Mouse (Mus musculus) heart, embryonic 14.5 days (tissue): ENCODE measurements around the gene Acin1. TPM values are rescaled to one million over a fixed set of nuclear protein-coding genes. Genes with fewer than 3 reads are reported as not detected.

Experiments
- ATAC-seq: fragments of 200-750 bp; cut with Nextera tagmentation; 2 replicates; pipeline ENCODE4 v1.8.0; 2017; ENCODE audit warnings: low read depth, moderate TSS enrichment; ENCODE audit not compliant: insufficient number of reproducible peaks, insufficient read depth, low FRiP score
- H3K27ac ChIP-seq, 2 experiments: fragments of 200-500 bp in 1 of 2; fragments of 300-500 bp in 1 of 2; sonication (generic) in 1 of 2; replicated peaks in 1 of 2; 2 replicates each; pipeline ENCODE4 v1.5.1; 2012 to 2014; ENCODE audit warnings: low read depth in 2 of 2, low read length in 2 of 2, control low read depth in 1 of 2, mild to moderate bottlenecking in 1 of 2, mixed read lengths in 1 of 2; ENCODE audit not compliant: control insufficient read depth in 1 of 2, insufficient read depth in 1 of 2
- H3K27me3 ChIP-seq: fragments of 300-500 bp; sonication (generic); 2 replicates; pipeline ENCODE4 v1.6.1; 2014; ENCODE audit warnings: mild to moderate bottlenecking, low read length, control low read depth; ENCODE audit not compliant: control insufficient read depth, insufficient read depth
- H3K36me3 ChIP-seq: fragments of 300-500 bp; sonication (generic); 2 replicates; pipeline ENCODE4 v1.6.1; 2014; ENCODE audit warnings: mild to moderate bottlenecking, control low read depth, low read length, mixed read lengths; ENCODE audit not compliant: control insufficient read depth, insufficient read depth
- H3K4me1 ChIP-seq, 2 experiments: fragments of 200-500 bp in 1 of 2; fragments of 300-500 bp in 1 of 2; sonication (generic) in 1 of 2; 2 replicates each; pipeline ENCODE4 v1.6.1; 2012 to 2014; ENCODE audit warnings: low read length in 2 of 2, control low read depth in 1 of 2, mixed read lengths in 1 of 2; ENCODE audit not compliant: control insufficient read depth in 2 of 2, insufficient read depth in 2 of 2
- H3K4me2 ChIP-seq: fragments of 300-500 bp; sonication (generic); 2 replicates; pipeline ENCODE4 v1.6.1; 2014; ENCODE audit warnings: mild to moderate bottlenecking, low read length
- H3K4me3 ChIP-seq, 2 experiments: fragments of 200-500 bp in 1 of 2; fragments of 300-500 bp in 1 of 2; sonication (generic) in 1 of 2; 2 replicates each; pipeline ENCODE4 v1.5.1; 2012 to 2014; ENCODE audit warnings: low read length in 2 of 2, mild to moderate bottlenecking in 2 of 2, control low read depth in 1 of 2, low read depth in 1 of 2, moderate library complexity in 1 of 2; ENCODE audit not compliant: control insufficient read depth in 1 of 2, insufficient read depth in 1 of 2
- H3K9ac ChIP-seq: fragments of 300-500 bp; sonication (generic); 2 replicates; pipeline ENCODE4 v1.6.1; 2014; ENCODE audit warnings: mild to moderate bottlenecking, low read length
- H3K9me3 ChIP-seq: fragments of 300-500 bp; sonication (generic); 2 replicates; pipeline ENCODE4 v1.6.1; 2016; ENCODE audit warnings: low read length, control low read depth; ENCODE audit not compliant: control insufficient read depth
- WGBS: fragments of 180-500 bp; shearing (Covaris S2); extraction: QIAGEN DNeasy Blood & Tissue Kit; methylation state at CpG from one replicate; pipeline ENCODE4 v1.1.7; 2014; 5-methylcytosine and 5-hydroxymethylcytosine counted together
- polyA plus RNA-seq: library from polyadenylated mRNA; unstranded; fragments of >200 nt; fragmentation: Nextera tagmentation; extraction: Ambion mirVana; gene quantifications from 2 replicates; pipeline ENCODE4 v1.2.1, GENCODE M21; 2014

Gene Acin1
- polyA plus RNA-seq, 1 experiment from 2014 or later = 81.1 TPM

- Histone ChIP-seq H3K27ac (no peak overlapping the region), H3K9ac (no peak overlapping the region), H3K9me3 (no peaks in the 10 kb centered on the region), H3K27me3 (no peaks in the 10 kb centered on the region), H3K4me1 (no peaks in the 10 kb centered on the region), H3K4me2 (no peak overlapping the region), H3K4me3 (no peak overlapping the region), H3K36me3 (peaks cover 51% of the 10 kb centered on the region)
- WGBS = 69% methylated on average over 4 of the region's 4 CpGs
- no peak for ATAC-seq
These were observed 52.5 kb downstream of the Acin1 start for GRCm38 (mm10) chr14:54634182-54634581.

GRCm38 (mm10) chr14:54632252-54632651, 54.5 kb downstream of the Acin1 start:
- Histone ChIP-seq H3K9ac (no peak overlapping the region), H3K4me2 (no peak overlapping the region), H3K4me1 (no peaks in the 10 kb centered on the region), H3K27ac (no peak overlapping the region), H3K27me3 (no peaks in the 10 kb centered on the region), H3K36me3 (peaks cover 46% of the 10 kb centered on the region), H3K4me3 (no peak overlapping the region), H3K9me3 (no peaks in the 10 kb centered on the region)
- 87% methylated on average over 37 of the region's 37 CpGs for whole genome bisulfite sequencing
- no peak for ATAC-seq

- Histone ChIP-seq H3K36me3 (peaks cover 41% of the 10 kb centered on the region), H3K4me1 (no peaks in the 10 kb centered on the region), H3K9me3 (no peaks in the 10 kb centered on the region), H3K27me3 (no peaks in the 10 kb centered on the region), H3K4me3 (no peak overlapping the region), H3K4me2 (no peak overlapping the region), H3K27ac (no peak overlapping the region), H3K9ac (no peak overlapping the region)
- no peak for ATAC-seq
- WGBS = 74% methylated on average over 4 of the region's 4 CpGs
These were observed 55.5 kb downstream of the Acin1 start for GRCm38 (mm10) chr14:54631240-54631599.

GRCm38 (mm10) chr14:54630583-54631239, 56.0 kb downstream of the Acin1 start:
- H3K4me2 ChIP-seq = no peak overlapping the region
- WGBS = 78% methylated on average over 11 of the region's 11 CpGs

GRCm38 (mm10) chr14:54629797-54630196, 56.9 kb downstream of the Acin1 start:
- H3K36me3 ChIP-seq = peaks cover 33% of the 10 kb centered on the region

More at GRCm38 (mm10) chr14:54630583-54631239, 56.0 kb downstream of the Acin1 start:
- no peak for ATAC-seq
- H3K9ac ChIP-seq = no peak overlapping the region
- H3K9me3 ChIP-seq = no peaks in the 10 kb centered on the region
- H3K27ac ChIP-seq = no peak overlapping the region
- H3K36me3 ChIP-seq = peaks cover 35% of the 10 kb centered on the region
- no peaks in the 10 kb centered on the region for H3K4me1 ChIP-seq
- no peak overlapping the region for H3K4me3 ChIP-seq
- no peaks in the 10 kb centered on the region for H3K27me3 ChIP-seq

GRCm38 (mm10) chr14:54628103-54628502, 58.6 kb downstream of the Acin1 start:
- H3K27ac ChIP-seq = no peak overlapping the region
- ATAC-seq = no peak

More at GRCm38 (mm10) chr14:54629797-54630196, 56.9 kb downstream of the Acin1 start:
- Histone ChIP-seq H3K4me2 (no peak overlapping the region), H3K27me3 (no peaks in the 10 kb centered on the region), H3K4me3 (no peak overlapping the region), H3K27ac (no peak overlapping the region), H3K9ac (no peak overlapping the region), H3K9me3 (no peaks in the 10 kb centered on the region), H3K4me1 (no peaks in the 10 kb centered on the region)
- WGBS = 69% methylated on average over 2 of the region's 2 CpGs
- ATAC-seq = no peak

GRCm38 (mm10) chr14:54624976-54625375, 61.8 kb downstream of the Acin1 start:
- H3K4me2 ChIP-seq = no peak overlapping the region
- no peak overlapping the region for H3K4me3 ChIP-seq
- no peaks in the 10 kb centered on the region for H3K9me3 ChIP-seq
- H3K9ac ChIP-seq = no peak overlapping the region
- no peak overlapping the region for H3K27ac ChIP-seq
- no peaks in the 10 kb centered on the region for H3K36me3 ChIP-seq
- ATAC-seq = no peak; the same call in 1 of the 2 replicates
- 66% methylated on average over 10 of the region's 10 CpGs for WGBS
- no peaks in the 10 kb centered on the region for H3K4me1 ChIP-seq
- H3K27me3 ChIP-seq = no peaks in the 10 kb centered on the region

More at GRCm38 (mm10) chr14:54628103-54628502, 58.6 kb downstream of the Acin1 start:
- peaks cover 24% of the 10 kb centered on the region for H3K36me3 ChIP-seq
- no peak overlapping the region for H3K4me3 ChIP-seq
- no peaks in the 10 kb centered on the region for H3K27me3 ChIP-seq
- H3K9me3 ChIP-seq = no peaks in the 10 kb centered on the region
- no peak overlapping the region for H3K9ac ChIP-seq
- 58% methylated on average over 5 of the region's 5 CpGs for WGBS
- no peaks in the 10 kb centered on the region for H3K4me1 ChIP-seq
- no peak overlapping the region for H3K4me2 ChIP-seq

- Histone ChIP-seq H3K27me3 (no peaks in the 10 kb centered on the region), H3K9me3 (no peaks in the 10 kb centered on the region), H3K4me1 (no peaks in the 10 kb centered on the region), H3K36me3 (no peaks in the 10 kb centered on the region), H3K4me3 (no peak overlapping the region), H3K4me2 (no peak overlapping the region), H3K27ac (no peak overlapping the region), H3K9ac (no peak overlapping the region)
- ATAC-seq = no peak
- WGBS = 86% methylated on average over 6 of the region's 6 CpGs
These were observed 63.4 kb downstream of the Acin1 start for GRCm38 (mm10) chr14:54623334-54623733.
